Mouse (Mus musculus) B cell, adult 62 days (primary cell): Measurements from ENCODE around the gene Serpina7. TPM values are rescaled to one million over a fixed set of nuclear protein-coding genes. Genes with fewer than 3 reads are reported as not detected.

Experiments
- total RNA-seq: library from RNA; stranded (reverse); gene quantifications from 4 replicates; pipeline ENCODE4 v1.2.4, GENCODE M21; 2023

Gene Serpina7
- not detected in 4 replicates for total RNA-seq

GRCm38 (mm10) chrX:139085077-139085476 is at the start of gene Serpina7:
Gene Serpina7 (minus strand): TSS chrX:139085236.

DNA sequence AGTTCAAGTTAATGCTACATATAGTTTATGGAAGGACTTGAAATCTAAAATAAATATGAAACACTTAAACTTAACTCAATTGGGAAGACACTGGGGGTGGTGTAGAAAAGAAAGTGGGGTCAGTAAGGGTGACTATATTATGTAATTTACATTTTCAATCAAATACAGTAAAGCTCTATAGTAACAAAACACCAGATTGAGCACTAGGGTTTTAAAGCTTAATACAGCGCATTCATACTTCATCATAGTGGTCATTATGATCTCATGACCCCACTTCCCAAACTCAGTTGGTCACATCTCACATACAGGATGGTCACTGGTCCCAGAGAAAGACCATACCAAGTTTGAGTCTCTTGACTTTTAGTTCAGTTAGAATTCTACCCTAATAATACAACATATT is 907 bp upstream of the Serpina7 start, which contains the start of gene 4930513O06Rik:
Gene 4930513O06Rik (plus strand): TSS at position 301 of the 400 bp plus-strand sequence.

Other genes with a start within 250 kb of the Serpina7 start
- not detected in 4 replicates for gene Nrk, start 170.8 kb downstream of the Serpina7 start, total RNA-seq
- not detected in 4 replicates for gene 4930513O06Rik, start 1.0 kb upstream of the Serpina7 start, total RNA-seq
- not detected in 4 replicates for gene 4933428M09Rik, start 94.0 kb upstream of the Serpina7 start, total RNA-seq
- gene Mum1l1, start 124.8 kb upstream of the Serpina7 start, total RNA-seq: 0.12 TPM in 1 of 4 replicates, not detected in the others
- gene Trap1a, start 248.4 kb upstream of the Serpina7 start, total RNA-seq: not detected in 4 replicates